Mouse (Mus musculus): ENCODE measurements at regions not wholly inside any gene's neighbourhood (a gene's known extent, or its start where the extent isn't known, plus 50 kb on each side); places are given as distances from the start of the nearest gene placed in this dataset.

- Histone ChIP-seq H3K36me3 (0 out of 2 replicates have a peak, but pooled peaks cover 4% of the 10 kb centered on the region), H3K4me2 (replicated peaks) (no peak overlapping the region)
- WGBS, result 90% methylated on average over 7 of the region's 7 CpGs
These were observed 85.6 kb upstream of the Paip1 start for GRCm38 (mm10) chr13:119342761-119343160.

GRCm38 (mm10) chr13:119347988-119348387 lies 80.4 kb upstream of the Paip1 start:
- Histone ChIP-seq H3K4me3 (replicated peaks) (no peak overlapping the region), H3K9me3 (no peaks in the 10 kb centered on the region), H3K9ac (no peak overlapping the region), H3K27me3 (replicated peaks) (no peaks in the 10 kb centered on the region), H3K4me1 (replicated peaks) (no peaks in the 10 kb centered on the region), H3K4me2 (replicated peaks) (no peak overlapping the region), H3K27ac (no peak overlapping the region), H3K36me3 (peaks cover under 1% of the 10 kb centered on the region; the same call in 1 of the 2 replicates)
- WGBS, result 94% methylated on average over 3 of the region's 3 CpGs
- ATAC-seq, result no peak

More at GRCm38 (mm10) chr13:119342761-119343160, 85.6 kb upstream of the Paip1 start:
- Histone ChIP-seq H3K4me3 (replicated peaks) (no peak overlapping the region), H3K27me3 (replicated peaks) (no peaks in the 10 kb centered on the region), H3K27ac (no peak overlapping the region), H3K9me3 (no peaks in the 10 kb centered on the region), H3K9ac (no peak overlapping the region), H3K4me1 (replicated peaks) (0 out of 2 replicates have a peak, but pooled peaks cover 2% of the 10 kb centered on the region)
- no peak for ATAC-seq

- Histone ChIP-seq H3K4me3 (replicated peaks) (no peak overlapping the region), H3K27me3 (replicated peaks) (no peaks in the 10 kb centered on the region), H3K9ac (no peak overlapping the region), H3K36me3 (peaks cover 11% of the 10 kb centered on the region), H3K27ac (no peak overlapping the region), H3K9me3 (no peaks in the 10 kb centered on the region), H3K4me2 (replicated peaks) (no peak overlapping the region), H3K4me1 (replicated peaks) (no peaks in the 10 kb centered on the region)
- 78% methylated on average over 13 of the region's 13 CpGs for WGBS
- ATAC-seq, result no peak
These were observed 77.1 kb upstream of the Paip1 start for GRCm38 (mm10) chr13:119351346-119351745.

- Histone ChIP-seq H3K27ac (no peak overlapping the region), H3K27me3 (replicated peaks) (no peaks in the 10 kb centered on the region), H3K4me3 (replicated peaks) (no peak overlapping the region), H3K4me1 (replicated peaks) (no peaks in the 10 kb centered on the region), H3K36me3 (peaks cover 8% of the 10 kb centered on the region), H3K9ac (no peak overlapping the region), H3K4me2 (replicated peaks) (no peak overlapping the region), H3K9me3 (no peaks in the 10 kb centered on the region)
- no peak for ATAC-seq
- 69% methylated on average over 3 of the region's 3 CpGs for WGBS
These were observed 69.7 kb upstream of the Paip1 start for GRCm38 (mm10) chr13:119358696-119359095.

GRCm38 (mm10) chr13:119363379-119363778 lies 65.0 kb upstream of the Paip1 start:
- no peak for ATAC-seq
- no peaks in the 10 kb centered on the region for H3K9me3 ChIP-seq
- 53% methylated on average over 3 of the region's 3 CpGs for WGBS
- H3K27ac ChIP-seq, result no peak overlapping the region
- H3K4me1 ChIP-seq (replicated peaks), result no peaks in the 10 kb centered on the region
- no peak overlapping the region for H3K9ac ChIP-seq
- H3K4me3 ChIP-seq (replicated peaks), result no peak overlapping the region
- H3K36me3 ChIP-seq, result 0 out of 2 replicates have a peak, but pooled peaks cover 2% of the 10 kb centered on the region
- no peaks in the 10 kb centered on the region for H3K27me3 ChIP-seq (replicated peaks)
- H3K4me2 ChIP-seq (replicated peaks), result no peak overlapping the region

- H3K27me3 ChIP-seq (replicated peaks), result no peaks in the 10 kb centered on the region
- no peaks in the 10 kb centered on the region for H3K9me3 ChIP-seq
- 88% methylated on average over 5 of the region's 5 CpGs for WGBS
- H3K4me2 ChIP-seq (replicated peaks), result no peak overlapping the region
- ATAC-seq, result no peak
- no peak overlapping the region for H3K27ac ChIP-seq
- no peak overlapping the region for H3K4me3 ChIP-seq (replicated peaks)
- no peak overlapping the region for H3K9ac ChIP-seq
- 0 out of 2 replicates have a peak, but pooled peaks cover 3% of the 10 kb centered on the region for H3K36me3 ChIP-seq
- no peaks in the 10 kb centered on the region for H3K4me1 ChIP-seq (replicated peaks)
These were observed 64.2 kb upstream of the Paip1 start for GRCm38 (mm10) chr13:119364160-119364559.

GRCm38 (mm10) chr13:119367544-119367943 lies 60.9 kb upstream of the Paip1 start:
- H3K27ac ChIP-seq, result no peak overlapping the region
- no peak overlapping the region for H3K4me3 ChIP-seq (replicated peaks)
- ATAC-seq, result no peak
- H3K9me3 ChIP-seq, result no peaks in the 10 kb centered on the region
- H3K27me3 ChIP-seq (replicated peaks), result no peaks in the 10 kb centered on the region
- H3K4me1 ChIP-seq (replicated peaks), result no peaks in the 10 kb centered on the region
- H3K9ac ChIP-seq, result no peak overlapping the region
- 76% methylated on average over 5 of the region's 5 CpGs for WGBS
- no peak overlapping the region for H3K4me2 ChIP-seq (replicated peaks)
- H3K36me3 ChIP-seq, result 0 out of 2 replicates have a peak, but pooled peaks cover 3% of the 10 kb centered on the region

- peak; percentile 49; the same call in 1 of the 2 replicates for ATAC-seq
- no peaks in the 10 kb centered on the region for H3K9me3 ChIP-seq
- 41% methylated on average over 5 of the region's 5 CpGs for WGBS
These were observed 49.9 kb upstream of the Paip1 start for GRCm38 (mm10) chr13:119378404-119379037.

More at GRCm38 (mm10) chr13:119378404-119379037, 49.9 kb upstream of the Paip1 start:
- Histone ChIP-seq H3K4me2 (replicated peaks) (no peak overlapping the region), H3K9ac (no peak overlapping the region), H3K36me3 (peaks cover 8% of the 10 kb centered on the region; the same call in 1 of the 2 replicates), H3K27ac (no peak overlapping the region), H3K4me1 (replicated peaks) (no peaks in the 10 kb centered on the region), H3K4me3 (replicated peaks) (no peak overlapping the region), H3K27me3 (replicated peaks) (no peaks in the 10 kb centered on the region)

All from intestine, embryonic 15.5 days (tissue).